Mouse (Mus musculus): ENCODE data around the gene Klf1.

Gene Klf1

DNA sequence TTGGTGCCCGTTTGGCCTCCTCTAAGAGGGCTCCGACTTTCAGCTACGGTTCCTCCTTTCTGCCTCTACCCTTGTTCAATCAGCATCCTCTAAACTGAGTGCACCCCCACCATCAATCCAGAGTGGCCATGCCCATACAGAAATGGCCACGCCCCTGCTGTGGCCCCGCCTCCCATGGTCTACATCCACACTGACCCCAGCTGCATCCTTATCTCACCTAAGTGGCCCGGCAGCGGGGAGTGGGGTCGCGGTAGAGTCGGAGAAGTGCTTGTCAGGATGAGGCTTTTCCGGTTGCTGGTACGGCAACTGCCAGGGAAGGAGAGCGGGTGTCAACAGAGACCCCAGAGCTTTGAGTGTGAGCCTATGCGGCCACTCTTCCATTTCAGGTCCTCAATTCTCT is 33.8 kb downstream of the Klf1 start:
- DNase-seq (ENCODE audit: low read depth, low spot score), result no peak

- no peak for DNase-seq (ENCODE audit: low read depth, low spot score)
Measured at GRCm38 (mm10) chr8:84936041-84936961, 34.6 kb downstream of the Klf1 start.

GRCm38 (mm10) chr8:84936962-84937546 is 35.3 kb downstream of the Klf1 start, which contains the start of gene Mast1:
Mast1 (minus strand) TSS chr8:84937359.
- DNase-seq (ENCODE audit: low read depth, low spot score), result no peak

DNA sequence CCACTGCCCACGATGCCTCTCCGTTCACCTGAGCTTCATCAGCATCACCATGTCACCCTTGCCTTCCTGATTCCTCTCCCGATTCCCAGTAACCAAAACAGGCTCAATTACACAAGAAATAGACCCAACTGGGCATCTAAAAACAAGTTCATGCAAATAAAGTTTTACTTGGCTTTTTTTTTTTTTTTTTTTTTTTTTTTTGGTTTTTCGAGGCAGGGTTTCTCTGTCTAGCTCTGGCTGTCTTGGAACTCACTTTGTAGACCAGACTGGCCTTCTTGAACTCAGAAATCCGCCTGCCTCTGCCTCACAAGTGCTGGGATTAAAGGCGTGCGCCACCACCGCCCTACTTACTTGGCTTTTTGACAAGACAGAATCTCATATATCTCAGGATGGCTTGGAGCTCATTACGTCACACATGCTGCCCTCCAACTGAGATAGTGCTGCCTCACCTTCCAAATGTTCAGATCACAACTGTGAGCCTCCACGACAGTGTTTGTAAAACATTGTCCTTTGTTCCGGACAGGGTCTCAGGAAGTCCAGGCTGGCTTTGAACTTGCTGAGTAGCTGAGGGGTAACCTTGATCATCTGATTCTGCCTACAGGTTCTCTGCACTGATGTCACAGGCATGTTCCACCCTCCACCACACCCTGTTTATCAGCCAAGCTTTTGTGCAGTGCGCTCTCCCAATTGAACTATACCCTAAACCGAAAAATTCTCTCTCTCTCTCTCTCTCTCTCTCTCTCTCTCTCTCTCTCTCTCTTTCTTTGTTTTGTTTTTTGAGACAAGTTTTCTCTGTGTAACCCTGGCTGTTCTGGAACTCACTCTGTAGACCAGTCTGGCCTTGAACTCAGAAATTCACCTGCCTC is 36.1 kb downstream of the Klf1 start:
- no peak for DNase-seq (ENCODE audit: low read depth, low spot score)

DNA sequence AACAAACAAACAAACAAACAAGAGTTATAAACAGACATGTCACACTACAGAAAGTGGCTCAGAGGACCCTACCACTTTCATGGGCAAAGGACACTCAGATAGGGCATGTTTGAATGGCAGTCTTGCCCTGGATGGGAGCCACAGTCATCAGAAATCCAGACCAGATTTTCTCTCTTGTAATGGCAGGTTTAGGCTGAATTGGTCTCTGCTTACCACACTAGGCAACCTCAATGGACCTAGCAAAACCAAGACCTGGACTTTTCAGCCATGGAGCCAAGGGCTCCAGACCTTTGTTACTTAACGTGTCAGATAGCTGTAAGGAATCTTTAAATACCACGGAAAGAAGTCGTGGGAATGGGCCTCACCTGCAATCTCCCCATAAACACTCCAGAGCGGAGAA is 42.0 kb downstream of the Klf1 start:
- no peak for DNase-seq (ENCODE audit: low read depth, low spot score)

DNA sequence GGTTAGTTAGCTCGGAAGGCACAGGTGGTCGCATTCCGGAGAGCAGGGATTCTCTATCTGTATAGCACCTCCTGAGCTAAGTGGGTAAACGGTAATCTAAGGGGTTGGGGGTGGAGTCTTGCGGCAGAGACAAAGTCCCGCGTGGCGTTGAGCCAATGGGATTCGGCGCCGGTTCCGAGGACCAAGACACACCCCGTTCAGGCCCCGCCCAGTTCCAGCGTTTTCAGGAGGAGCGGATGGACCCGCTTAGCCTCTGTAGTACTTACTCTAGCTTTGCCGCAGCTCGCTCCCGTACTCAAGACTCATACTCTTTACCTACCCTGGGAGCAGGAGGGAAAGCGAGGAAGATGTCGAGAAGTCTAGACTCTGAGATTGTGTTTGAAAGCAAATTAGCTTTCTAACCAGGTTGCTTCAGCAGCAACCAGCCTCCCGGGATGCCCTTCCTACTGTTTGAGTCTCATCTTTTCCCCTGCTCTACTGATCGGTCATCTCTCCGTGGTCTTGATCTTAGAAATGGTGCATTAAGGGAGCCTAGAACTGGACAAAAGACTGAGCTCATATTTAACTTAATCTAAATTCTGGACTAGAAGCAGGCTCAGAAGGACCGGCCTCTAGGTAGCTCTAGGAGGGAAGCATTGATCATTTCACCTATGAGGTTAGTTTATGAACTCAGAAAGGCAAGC is 42.9 kb downstream of the Klf1 start:
- no peak for DNase-seq (ENCODE audit: low read depth, low spot score)

GRCm38 (mm10) chr8:84945235-84945632 is 43.5 kb downstream of the Klf1 start:
- no peak for DNase-seq (ENCODE audit: low read depth, low spot score)

- no peak for DNase-seq (ENCODE audit: low read depth, low spot score)
Measured at GRCm38 (mm10) chr8:84945633-84946527, 44.2 kb downstream of the Klf1 start.

DNA sequence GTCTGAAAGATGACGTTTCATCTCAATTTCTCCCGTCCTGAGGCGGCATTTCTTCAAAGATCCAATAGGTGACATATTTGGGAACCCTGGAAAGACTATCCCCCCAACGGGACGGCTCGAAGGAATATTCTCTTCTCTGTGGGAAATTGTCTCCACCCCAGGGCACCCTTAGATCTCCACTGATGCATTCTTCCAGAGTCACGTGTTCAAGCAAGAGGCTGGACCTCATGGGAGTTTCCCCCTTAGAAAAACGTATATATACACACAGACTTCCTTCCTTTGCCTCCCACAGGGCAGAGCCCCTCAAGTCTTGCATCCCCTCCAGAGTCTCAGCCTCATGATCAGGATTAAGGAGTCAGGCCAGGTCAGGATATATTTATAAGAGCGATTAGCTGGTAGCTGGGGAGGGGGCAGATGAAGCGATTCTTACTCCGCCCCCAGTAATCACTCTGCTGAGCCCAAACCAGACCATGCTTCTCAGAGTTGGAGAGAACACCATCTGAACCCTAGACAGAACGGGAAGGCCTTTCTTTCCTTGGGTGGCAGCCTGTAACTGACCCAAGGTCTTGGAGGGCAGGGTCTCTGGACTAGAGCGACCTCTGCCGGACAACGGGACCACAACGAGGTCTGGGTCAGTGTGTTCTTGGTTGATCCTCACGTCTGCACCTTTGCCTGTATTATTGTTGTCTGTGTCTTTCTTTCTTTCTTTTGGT is 45.0 kb downstream of the Klf1 start, which contains the start of gene Rtbdn:
Gene Rtbdn (plus strand): TSS at position 464 of the 713 bp plus-strand sequence.
- DNase-seq (ENCODE audit: low read depth, low spot score), result no peak

GRCm38 (mm10) chr8:84947241-84947545 is 45.5 kb downstream of the Klf1 start:
- DNase-seq (ENCODE audit: low read depth, low spot score), result peak; percentile 63

GRCm38 (mm10) chr8:84949753-84950152 is 48.0 kb downstream of the Klf1 start:
- DNase-seq (ENCODE audit: low read depth, low spot score), result no peak

DNA sequence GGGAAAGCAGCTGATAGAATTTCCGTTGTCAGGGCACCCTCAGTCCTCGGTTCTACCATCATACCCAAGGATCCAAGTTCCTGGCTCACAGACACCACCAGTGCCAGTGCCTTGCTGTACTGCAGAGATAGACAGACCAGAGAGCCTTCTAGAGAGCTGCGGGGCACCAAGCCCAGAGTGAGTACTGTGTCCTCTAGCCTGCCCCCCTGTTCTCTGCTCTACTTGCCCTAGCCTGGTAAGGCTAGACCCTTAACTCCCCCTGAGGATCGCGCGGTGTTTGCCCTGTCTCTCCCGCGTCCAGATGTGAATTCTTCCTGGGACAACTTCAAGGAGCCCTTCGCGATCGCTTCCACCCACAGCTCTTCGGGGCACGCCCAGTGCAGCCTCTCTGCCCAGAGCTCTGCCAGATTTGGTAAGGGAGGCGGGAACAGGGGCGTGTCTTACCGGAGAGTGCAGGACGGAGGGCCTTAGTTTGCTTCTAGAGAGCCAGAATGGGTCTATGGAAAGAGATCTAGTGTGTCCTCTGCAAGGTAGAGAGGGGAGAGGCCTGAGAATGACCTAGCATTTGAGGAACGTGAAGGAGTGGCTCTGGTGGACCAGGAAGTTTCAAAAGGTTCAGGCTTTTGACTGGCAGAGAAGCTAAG is 51.0 kb downstream of the Klf1 start:
- DNase-seq (ENCODE audit: low read depth, low spot score), result no peak
